Mouse (Mus musculus): ENCODE measurements at regions not wholly inside any gene's neighbourhood (a gene's known extent, or its start where the extent isn't known, plus 50 kb on each side); places are given as distances from the start of the nearest gene placed in this dataset.

DNA sequence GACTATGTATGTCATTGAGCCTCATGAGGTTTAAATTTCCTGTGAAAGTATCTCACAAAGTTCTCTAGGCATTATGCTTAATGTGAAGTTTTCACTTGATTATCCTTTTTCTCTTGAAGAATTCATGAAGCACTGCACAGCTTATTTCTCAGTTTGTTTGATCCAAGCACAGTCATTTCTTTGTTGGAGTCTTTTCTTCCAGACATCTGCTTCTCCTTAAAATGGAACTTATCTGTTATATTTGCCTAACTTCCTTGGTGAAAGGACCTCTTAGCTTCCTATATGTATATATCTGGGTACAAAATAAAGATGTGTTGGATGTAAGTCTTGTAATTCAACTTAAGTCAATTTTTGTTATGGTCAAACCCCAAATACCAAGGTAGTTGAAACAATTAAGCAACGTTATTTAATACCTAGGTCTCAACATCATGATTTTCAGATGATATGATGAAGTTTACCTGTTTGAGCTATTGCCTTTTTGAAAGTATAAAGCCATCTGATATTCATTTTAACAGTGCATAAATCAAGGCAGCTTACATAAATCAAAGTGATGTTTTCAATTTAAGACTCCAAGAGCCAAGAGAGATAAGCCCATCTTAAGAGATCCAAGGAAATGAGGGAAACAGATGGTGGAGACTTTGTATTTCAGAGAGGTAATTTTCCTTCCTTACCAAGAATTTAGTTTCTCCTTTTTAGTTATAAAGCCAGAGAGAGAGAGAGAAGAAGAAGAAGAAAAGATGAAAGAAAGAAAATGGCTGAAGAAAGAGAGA lies 481.0 kb downstream of the Rfpl4b start:
- Histone ChIP-seq H3K36me3 (ENCODE audit: control insufficient read depth, insufficient read depth) (no peaks in the 10 kb centered on the region), H3K4me2 (ENCODE audit: low read depth, low read length) (no peak overlapping the region), H3K9ac (ENCODE audit: low read length) (no peak overlapping the region), H3K9me3 (replicated peaks; ENCODE audit: control insufficient read depth, low read length) (no peaks in the 10 kb centered on the region), H3K4me3 (ENCODE audit: low read length) (no peak overlapping the region), H3K4me1 (ENCODE audit: control insufficient read depth, insufficient read depth, low read length) (no peaks in the 10 kb centered on the region), H3K27me3 (ENCODE audit: control insufficient read depth, insufficient read depth, low read length) (no peaks in the 10 kb centered on the region), H3K27ac (ENCODE audit: low read length) (no peak overlapping the region)
- no peak for ATAC-seq (replicated peaks; ENCODE audit: extremely low read depth, insufficient read depth, low FRiP score)
- 69% methylated on average over 1 of the region's 1 CpGs for WGBS

DNA sequence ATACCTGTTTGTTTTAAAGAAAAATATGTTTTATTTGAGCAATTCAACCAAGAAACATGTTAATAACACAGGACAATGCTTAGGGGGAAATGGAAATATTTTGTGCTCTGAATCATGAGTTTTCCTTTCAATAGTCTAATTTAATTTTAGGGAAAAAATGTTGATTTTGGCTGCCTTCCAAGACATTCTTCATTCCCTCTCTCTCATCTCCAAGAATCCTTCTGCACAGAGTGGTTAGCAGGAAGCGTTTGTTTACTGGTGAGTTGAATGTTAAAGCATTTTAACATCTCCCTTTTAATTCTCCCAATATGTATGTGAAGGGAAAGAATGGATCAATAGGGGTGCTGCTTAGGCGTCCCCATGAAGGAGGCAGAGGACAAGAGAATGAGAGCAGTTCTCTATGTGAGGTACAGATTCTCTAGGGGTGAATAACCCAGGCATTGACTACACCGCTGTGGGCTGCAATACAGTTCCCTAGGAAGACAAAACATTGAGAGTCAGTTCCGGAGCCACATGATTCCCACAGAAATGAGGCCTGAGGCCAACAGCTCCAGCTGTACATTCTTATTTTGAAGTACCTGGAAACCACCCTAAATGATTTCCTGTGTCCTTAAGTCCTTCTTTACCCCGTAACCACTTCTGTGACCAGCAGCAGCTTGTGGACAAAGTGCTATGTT lies 512.7 kb downstream of the Rfpl4b start:
- no peak overlapping the region for H3K4me2 ChIP-seq (ENCODE audit: low read depth, low read length)
- no peak overlapping the region for H3K9ac ChIP-seq (ENCODE audit: low read length)
- H3K27me3 ChIP-seq (ENCODE audit: control insufficient read depth, insufficient read depth, low read length), result no peaks in the 10 kb centered on the region
- 0 out of 2 replicates have a peak overlapping the region, but pooled peaks have one; percentile 25 for H3K27ac ChIP-seq (ENCODE audit: low read length)
- no peaks in the 10 kb centered on the region for H3K36me3 ChIP-seq (ENCODE audit: control insufficient read depth, insufficient read depth)
- no peak for ATAC-seq (replicated peaks; ENCODE audit: extremely low read depth, insufficient read depth, low FRiP score)
- H3K4me3 ChIP-seq (ENCODE audit: low read length), result no peak overlapping the region
- WGBS, result 39% methylated on average over 5 of the region's 5 CpGs
- no peaks in the 10 kb centered on the region for H3K4me1 ChIP-seq (ENCODE audit: control insufficient read depth, insufficient read depth, low read length)
- no peaks in the 10 kb centered on the region for H3K9me3 ChIP-seq (replicated peaks; ENCODE audit: control insufficient read depth, low read length)

DNA sequence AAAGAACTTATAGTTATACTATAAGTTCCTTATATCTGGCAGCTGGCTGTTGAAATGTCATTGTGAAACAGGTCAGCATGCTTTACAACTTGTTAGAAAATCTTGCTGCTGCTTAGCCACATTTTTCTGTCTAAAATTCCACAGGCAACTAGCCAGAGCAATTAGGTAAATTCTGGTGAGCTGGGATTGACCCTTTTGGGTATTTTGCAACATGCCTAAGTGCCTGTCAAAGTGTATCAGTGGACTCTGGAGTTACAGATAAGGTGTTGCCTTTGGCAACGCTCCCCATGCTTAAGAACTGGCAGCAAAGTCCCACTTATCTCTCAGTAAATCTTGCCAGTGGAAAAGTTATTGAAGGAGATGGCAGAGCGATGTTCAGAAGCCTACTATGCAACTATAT lies 525.9 kb downstream of the Rfpl4b start:
- Histone ChIP-seq H3K4me1 (ENCODE audit: control insufficient read depth, insufficient read depth, low read length) (no peaks in the 10 kb centered on the region), H3K36me3 (ENCODE audit: control insufficient read depth, insufficient read depth) (no peaks in the 10 kb centered on the region), H3K4me2 (ENCODE audit: low read depth, low read length) (no peak overlapping the region), H3K27me3 (ENCODE audit: control insufficient read depth, insufficient read depth, low read length) (no peaks in the 10 kb centered on the region), H3K9me3 (replicated peaks; ENCODE audit: control insufficient read depth, low read length) (no peaks in the 10 kb centered on the region), H3K9ac (ENCODE audit: low read length) (no peak overlapping the region), H3K27ac (ENCODE audit: low read length) (no peak overlapping the region), H3K4me3 (ENCODE audit: low read length) (no peak overlapping the region)
- no peak for ATAC-seq (replicated peaks; ENCODE audit: extremely low read depth, insufficient read depth, low FRiP score)
- 30% methylated on average over 2 of the region's 2 CpGs for WGBS

DNA sequence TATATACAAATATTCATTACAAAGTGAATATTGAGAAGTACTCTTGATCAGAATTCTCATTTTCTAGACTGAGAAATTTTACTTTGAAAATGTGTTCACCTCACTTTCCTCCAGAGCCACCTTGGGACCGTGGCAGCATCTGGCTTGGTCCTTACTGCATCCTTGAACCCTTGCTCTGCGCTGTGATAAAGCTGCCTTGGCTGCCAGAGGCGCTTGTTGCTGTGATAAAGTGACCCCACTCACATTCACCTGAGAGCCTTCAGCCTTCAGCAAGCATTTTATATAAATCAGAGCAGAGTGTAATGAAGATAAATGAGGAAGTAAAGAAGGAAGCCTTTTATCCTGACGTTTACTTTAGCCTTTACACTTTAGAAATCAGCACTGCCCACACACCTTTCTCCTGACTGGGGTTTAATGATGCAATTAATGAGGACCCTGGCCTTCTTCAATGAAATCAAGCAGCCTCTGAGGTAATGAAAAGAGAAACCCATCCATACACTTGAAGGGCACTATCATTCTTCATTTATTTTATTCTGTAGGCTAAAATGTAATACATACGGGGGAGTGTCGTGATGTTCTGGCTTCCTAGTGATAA lies 532.8 kb downstream of the Rfpl4b start:
- Histone ChIP-seq H3K4me1 (ENCODE audit: control insufficient read depth, insufficient read depth, low read length) (no peaks in the 10 kb centered on the region), H3K27ac (ENCODE audit: low read length) (no peak overlapping the region), H3K27me3 (ENCODE audit: control insufficient read depth, insufficient read depth, low read length) (no peaks in the 10 kb centered on the region), H3K4me2 (ENCODE audit: low read depth, low read length) (no peak overlapping the region), H3K4me3 (ENCODE audit: low read length) (no peak overlapping the region), H3K9me3 (replicated peaks; ENCODE audit: control insufficient read depth, low read length) (no peaks in the 10 kb centered on the region), H3K9ac (ENCODE audit: low read length) (no peak overlapping the region), H3K36me3 (ENCODE audit: control insufficient read depth, insufficient read depth) (no peaks in the 10 kb centered on the region)
- no peak for ATAC-seq (replicated peaks; ENCODE audit: extremely low read depth, insufficient read depth, low FRiP score)
- 58% methylated on average over 6 of the region's 6 CpGs for WGBS

DNA sequence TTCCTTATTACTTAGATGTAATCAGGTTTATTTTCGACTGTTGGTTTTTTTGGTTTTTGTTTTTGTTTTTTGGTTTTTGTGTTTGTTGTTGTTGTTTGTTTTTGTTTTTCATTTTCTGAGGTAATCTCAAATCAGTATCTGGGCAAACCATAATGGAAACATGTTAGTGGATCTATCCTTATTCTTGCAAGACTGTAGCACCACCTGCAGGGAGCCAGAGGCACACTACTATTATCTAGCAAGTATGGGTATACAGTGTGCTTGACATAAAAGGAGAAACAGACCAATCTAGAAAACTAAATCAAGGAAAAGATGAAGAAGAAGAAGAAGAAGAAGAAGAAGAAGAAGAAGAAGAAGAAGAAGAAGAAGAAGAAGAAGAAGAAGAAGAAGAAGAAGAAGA lies 552.4 kb downstream of the Rfpl4b start:
- no peaks in the 10 kb centered on the region for H3K27me3 ChIP-seq (ENCODE audit: control insufficient read depth, insufficient read depth, low read length)
- no peaks in the 10 kb centered on the region for H3K36me3 ChIP-seq (ENCODE audit: control insufficient read depth, insufficient read depth)
- H3K4me3 ChIP-seq (ENCODE audit: low read length), result no peak overlapping the region
- no peak overlapping the region for H3K27ac ChIP-seq (ENCODE audit: low read length)
- no peaks in the 10 kb centered on the region for H3K4me1 ChIP-seq (ENCODE audit: control insufficient read depth, insufficient read depth, low read length)
- WGBS, result 78% methylated on average over 1 of the region's 1 CpGs
- no peak overlapping the region for H3K4me2 ChIP-seq (ENCODE audit: low read depth, low read length)
- no peak overlapping the region for H3K9ac ChIP-seq (ENCODE audit: low read length)
- no peak for ATAC-seq (replicated peaks; ENCODE audit: extremely low read depth, insufficient read depth, low FRiP score)
- no peaks in the 10 kb centered on the region for H3K9me3 ChIP-seq (replicated peaks; ENCODE audit: control insufficient read depth, low read length)

DNA sequence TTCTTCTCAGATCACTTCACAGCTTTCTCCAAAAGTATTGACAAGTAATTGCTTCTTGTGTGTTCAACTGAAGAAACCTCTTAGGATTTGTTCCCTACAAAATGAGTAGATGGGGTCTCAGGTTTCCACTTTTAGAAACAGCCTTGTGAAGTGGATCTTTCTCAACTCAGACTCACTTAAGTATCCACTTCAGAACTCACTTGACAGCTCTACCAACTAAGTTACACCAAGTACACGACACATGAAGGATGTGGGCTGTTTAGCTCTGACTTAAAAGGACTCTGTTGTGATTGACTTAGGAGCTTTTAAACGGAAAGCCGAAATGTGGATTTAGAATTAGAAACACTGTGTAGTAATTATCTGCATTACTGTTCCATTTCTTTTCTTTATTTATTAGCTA lies 556.0 kb downstream of the Rfpl4b start:
- Histone ChIP-seq H3K4me2 (ENCODE audit: low read depth, low read length) (no peak overlapping the region), H3K36me3 (ENCODE audit: control insufficient read depth, insufficient read depth) (no peaks in the 10 kb centered on the region), H3K27ac (ENCODE audit: low read length) (no peak overlapping the region), H3K4me3 (ENCODE audit: low read length) (no peak overlapping the region), H3K9ac (ENCODE audit: low read length) (no peak overlapping the region), H3K27me3 (ENCODE audit: control insufficient read depth, insufficient read depth, low read length) (no peaks in the 10 kb centered on the region), H3K4me1 (ENCODE audit: control insufficient read depth, insufficient read depth, low read length) (no peaks in the 10 kb centered on the region), H3K9me3 (replicated peaks; ENCODE audit: control insufficient read depth, low read length) (no peaks in the 10 kb centered on the region)
- no peak for ATAC-seq (replicated peaks; ENCODE audit: extremely low read depth, insufficient read depth, low FRiP score)
- WGBS, result 49% methylated on average over 3 of the region's 3 CpGs

DNA sequence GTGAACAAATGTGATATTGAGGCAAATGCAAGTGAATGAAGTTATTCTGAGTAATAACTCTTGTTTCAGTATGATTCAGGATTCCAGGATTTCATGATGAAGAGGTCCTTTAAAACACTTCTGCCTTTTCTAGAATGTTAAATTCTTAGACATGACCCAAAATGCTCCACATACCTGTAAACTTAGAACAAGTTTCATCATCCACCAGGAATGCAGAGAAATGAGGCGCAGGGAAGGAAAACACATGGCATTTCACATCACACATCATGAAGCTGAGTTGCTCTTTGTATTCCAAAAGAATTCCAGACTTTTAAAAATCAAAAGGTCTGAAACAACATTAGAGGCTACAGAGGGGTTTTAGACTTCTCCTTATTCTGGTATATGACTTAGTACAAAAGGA lies 574.8 kb downstream of the Rfpl4b start:
- no peak for ATAC-seq (replicated peaks; ENCODE audit: extremely low read depth, insufficient read depth, low FRiP score)
- H3K36me3 ChIP-seq (ENCODE audit: control insufficient read depth, insufficient read depth), result no peaks in the 10 kb centered on the region
- H3K4me3 ChIP-seq (ENCODE audit: low read length), result no peak overlapping the region
- H3K27ac ChIP-seq (ENCODE audit: low read length), result no peak overlapping the region
- H3K9ac ChIP-seq (ENCODE audit: low read length), result no peak overlapping the region
- 68% methylated on average over 1 of the region's 1 CpGs for WGBS
- H3K27me3 ChIP-seq (ENCODE audit: control insufficient read depth, insufficient read depth, low read length), result no peaks in the 10 kb centered on the region
- H3K4me1 ChIP-seq (ENCODE audit: control insufficient read depth, insufficient read depth, low read length), result no peaks in the 10 kb centered on the region
- H3K4me2 ChIP-seq (ENCODE audit: low read depth, low read length), result no peak overlapping the region
- H3K9me3 ChIP-seq (replicated peaks; ENCODE audit: control insufficient read depth, low read length), result no peaks in the 10 kb centered on the region
